Mouse (Mus musculus) liver, embryonic 14.5 days (tissue): ENCODE measurements at regions not wholly inside any gene's neighbourhood (a gene's known extent, or its start where the extent isn't known, plus 50 kb on each side); places are given as distances from the start of the nearest gene placed in this dataset.

Experiments used
- ATAC-seq: fragments of 200-750 bp; cut with Nextera tagmentation; 2 replicates; pipeline ENCODE4 v1.8.0; 2017; ENCODE audit warnings: moderate number of reproducible peaks, mild to moderate bottlenecking, moderate library complexity; ENCODE audit not compliant: insufficient read depth
- DNase-seq, 3 experiments: peaks; one replicate each; pipeline ENCODE4 v3.0.0-alpha.2; 2012 to 2013; ENCODE audit warnings: low read depth in 3 of 3, low spot score in 3 of 3
- H3K27ac ChIP-seq: fragments of 300-500 bp; sonication (generic); 2 replicates; pipeline ENCODE4 v1.5.1; 2014; ENCODE audit warnings: moderate library complexity, mild to moderate bottlenecking, control low read depth, inconsistent platforms
- H3K27me3 ChIP-seq: fragments of 300-500 bp; sonication (generic); 2 replicates; pipeline ENCODE4 v1.6.1; 2014; ENCODE audit warnings: mild to moderate bottlenecking, low read length, moderate library complexity; ENCODE audit not compliant: control insufficient read depth, insufficient read depth
- H3K36me3 ChIP-seq: fragments of 300-500 bp; sonication (generic); replicated peaks from 2 replicates; pipeline ENCODE4 v1.6.1; 2014; ENCODE audit warnings: low read depth; ENCODE audit not compliant: control insufficient read depth, insufficient read depth
- H3K4me1 ChIP-seq, 2 experiments: fragments of 200-500 bp in 1 of 2; fragments of 300-500 bp in 1 of 2; sonication (generic) in 1 of 2; replicated peaks; 2 replicates each; pipeline ENCODE4 v1.6.1; 2012 to 2014; ENCODE audit warnings: antibody characterized with exemption in 1 of 2, inconsistent platforms in 1 of 2, low read length in 1 of 2; ENCODE audit not compliant: control insufficient read depth in 2 of 2, insufficient read depth in 2 of 2
- H3K4me2 ChIP-seq: fragments of 300-500 bp; sonication (generic); 2 replicates; pipeline ENCODE4 v1.6.1; 2014; ENCODE audit warnings: low read depth, mild to moderate bottlenecking, control low read depth, moderate library complexity
- H3K4me3 ChIP-seq, 2 experiments: fragments of 200-500 bp in 1 of 2; fragments of 300-500 bp in 1 of 2; sonication (generic) in 1 of 2; 2 replicates each; pipeline ENCODE4 v1.5.1; 2012 to 2014; ENCODE audit warnings: low read depth in 2 of 2, low read length in 2 of 2, mild to moderate bottlenecking in 2 of 2, control low read depth in 1 of 2, inconsistent platforms in 1 of 2, moderate library complexity in 1 of 2; ENCODE audit not compliant: insufficient read depth in 1 of 2
- H3K9ac ChIP-seq: fragments of 300-500 bp; sonication (generic); replicated peaks from 2 replicates; pipeline ENCODE4 v1.6.1; 2014; ENCODE audit warnings: mild to moderate bottlenecking, control low read depth, moderate library complexity
- H3K9me3 ChIP-seq: fragments of 300-500 bp; sonication (generic); 2 replicates; pipeline ENCODE4 v1.6.1; 2016; ENCODE audit warnings: low read length, mixed read lengths; ENCODE audit not compliant: control insufficient read depth
- CTCF ChIP-seq: IDR thresholded peaks from 2 replicates; pipeline ENCODE4 v1.5.1; 2016; ENCODE audit warnings: antibody characterized with exemption, low read depth, control low read depth
- EP300 ChIP-seq: IDR thresholded peaks from 2 replicates; pipeline ENCODE4 v1.6.1; 2016; ENCODE audit warnings: antibody characterized with exemption, low read depth
- WGBS: fragments of 180-500 bp; shearing (Covaris S2); extraction: QIAGEN DNeasy Blood & Tissue Kit; methylation state at CpG from one replicate; pipeline ENCODE4 v1.1.7; 2014; ENCODE audit not compliant: insufficient replicate concordance; 5-methylcytosine and 5-hydroxymethylcytosine counted together

GRCm38 (mm10) chr9:67165486-67165885, 116.3 kb upstream of the Tpm1 start:
- Histone ChIP-seq H3K4me3 (no peak overlapping the region), H3K27ac (no peak overlapping the region), H3K9me3 (no peaks in the 10 kb centered on the region), H3K9ac (no peak overlapping the region), H3K4me2 (no peak overlapping the region), H3K4me1 (peaks cover 0 to 6% of the 10 kb centered on the region in 2 experiments; a peak in 2 of 4 replicates), H3K36me3 (no peaks in the 10 kb centered on the region), H3K27me3 (no peaks in the 10 kb centered on the region)
- TF ChIP-seq EP300 (no peak), CTCF (no peak)
- 61% methylated on average over 9 of the region's 9 CpGs for WGBS
- DNase-seq: no peak
- ATAC-seq: no peak

- Histone ChIP-seq H3K9ac (no peak overlapping the region), H3K36me3 (no peaks in the 10 kb centered on the region), H3K4me2 (no peak overlapping the region), H3K4me1 (no peaks in the 10 kb centered on the region), H3K27ac (no peak overlapping the region), H3K4me3 (no peak overlapping the region), H3K27me3 (no peaks in the 10 kb centered on the region), H3K9me3 (no peaks in the 10 kb centered on the region)
- DNase-seq: no peak
- WGBS: 53% methylated on average over 6 of the region's 6 CpGs
- TF ChIP-seq CTCF: no peak
- no peak for TF ChIP-seq EP300
- ATAC-seq: no peak
Observed at GRCm38 (mm10) chr9:67163746-67164145, 114.5 kb upstream of the Tpm1 start.

- no peak overlapping the region for H3K9ac ChIP-seq
- ATAC-seq (no peak), DNase-seq (no peak)
- no peak overlapping the region for H3K27ac ChIP-seq
- H3K9me3 ChIP-seq: no peaks in the 10 kb centered on the region
- no peaks in the 10 kb centered on the region for H3K36me3 ChIP-seq
- no peak overlapping the region for H3K4me3 ChIP-seq
- WGBS: 67% methylated on average over 3 of the region's 3 CpGs
- H3K4me1 ChIP-seq: no peaks in the 10 kb centered on the region
- TF ChIP-seq CTCF (no peak), EP300 (no peak)
- H3K27me3 ChIP-seq: no peaks in the 10 kb centered on the region
- no peak overlapping the region for H3K4me2 ChIP-seq
Observed at GRCm38 (mm10) chr9:67160785-67161455, 111.7 kb upstream of the Tpm1 start.

GRCm38 (mm10) chr9:67160350-67160749, 111.1 kb upstream of the Tpm1 start:
- no peak overlapping the region for H3K27ac ChIP-seq
- H3K9ac ChIP-seq: no peak overlapping the region
- no peaks in the 10 kb centered on the region for H3K4me1 ChIP-seq
- H3K4me3 ChIP-seq: no peak overlapping the region
- H3K27me3 ChIP-seq: no peaks in the 10 kb centered on the region
- ATAC-seq (no peak), DNase-seq (no peak)
- H3K4me2 ChIP-seq: no peak overlapping the region
- H3K36me3 ChIP-seq: no peaks in the 10 kb centered on the region
- H3K9me3 ChIP-seq: no peaks in the 10 kb centered on the region
- 45% methylated on average over 5 of the region's 5 CpGs for WGBS
- TF ChIP-seq EP300: no peak
- no peak for TF ChIP-seq CTCF

GRCm38 (mm10) chr9:67156590-67157259, 107.5 kb upstream of the Tpm1 start:
- TF ChIP-seq EP300 (no peak), CTCF (peak; percentile 70)
- H3K4me3 ChIP-seq: no peak overlapping the region
- DNase-seq: no peak
- WGBS: 48% methylated on average over 3 of the region's 3 CpGs
- no peak for ATAC-seq
- H3K4me1 ChIP-seq: peaks cover 0 to 5% of the 10 kb centered on the region in 2 experiments; a peak in 1 of 4 replicates
- H3K4me2 ChIP-seq: no peak overlapping the region
- H3K9ac ChIP-seq: no peak overlapping the region
- no peaks in the 10 kb centered on the region for H3K27me3 ChIP-seq
- no peaks in the 10 kb centered on the region for H3K36me3 ChIP-seq
- H3K9me3 ChIP-seq: no peaks in the 10 kb centered on the region
- no peak overlapping the region for H3K27ac ChIP-seq
